ENCODE assay signal across 11 mouse cellular contexts in the genomic region with DNA sequence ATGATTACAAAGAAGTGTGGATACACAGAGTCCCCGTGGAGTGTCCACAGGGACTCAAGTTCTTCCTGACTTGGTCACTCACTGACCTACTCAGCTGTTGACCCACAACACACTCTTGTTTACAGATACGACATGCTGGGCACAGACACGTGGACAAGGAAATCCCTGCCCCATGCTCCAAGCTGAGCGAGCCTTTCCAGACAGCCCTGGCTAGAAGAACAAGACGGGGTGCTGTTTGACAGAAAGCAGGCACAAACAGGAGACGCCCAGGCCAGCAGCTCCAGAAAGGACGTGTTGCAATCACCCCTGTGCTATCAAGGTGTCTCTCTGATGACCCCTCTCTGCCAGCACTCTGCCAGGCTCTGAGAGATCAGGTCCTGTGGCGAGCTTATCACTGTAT.
A peak's percentile ranks its signal among the peaks of the same experiment; 100 is the strongest.
DNase-seq lines count a peak whose midpoint lies in the region; ATAC-seq and TF ChIP-seq lines count a peak whose summit lies in the region.
"Had no signal": no experiment of that assay in that cellular context is flagged by ENCODE, and none has a peak within 500 bp of the region (broad histone marks: within the 10 kb centered on the region; RNA-seq: fewer than 3 reads in every experiment).

No protein-coding gene starts in this region.

- H3K27ac ChIP-seq in kidney, adult 2 months (ENCODE audit: insufficient read depth, low read depth, low read length): no peak overlapping the region
- H3K27ac ChIP-seq in stomach, postnatal 0 days (replicated peaks): peak overlapping the region; percentile 40; the same call in 1 of the 2 replicates
- H3K27ac ChIP-seq: hindbrain, embryonic 13.5 days; liver, embryonic 14.5 days; midbrain, embryonic 10.5 days had no signal

- peak; percentile 53; the same call in 1 of the 2 replicates for ATAC-seq in stomach, postnatal 0 days (ENCODE audit: low FRiP score, low TSS enrichment)

- intact Hi-C loops in heart, postnatal 14 days (cut with DNase I): no loop called here

- no peak overlapping the region for H3K4me3 ChIP-seq in kidney, adult 2 months (ENCODE audit: insufficient read depth, low read depth, low read length)
- no peak overlapping the region for H3K4me3 ChIP-seq in stomach, postnatal 0 days (ENCODE audit: low read depth, low read length)
- H3K4me3 ChIP-seq: hindbrain, embryonic 13.5 days; midbrain, embryonic 10.5 days had no signal

- peak; percentile 29 for DNase-seq in kidney, adult 2 months
- no peak for DNase-seq in kidney, postnatal 4 days
- peak; percentile 22 to 61 for DNase-seq in heart, adult 9 months (ENCODE audit: low spot score in 2 of 2)
- DNase-seq in heart, postnatal 14 days: peak; percentile 20 to 23
- no peak for DNase-seq in stomach, postnatal 0 days (ENCODE audit: low spot score)
- no peak for DNase-seq in layer of hippocampus, adult 9-11 months
- no peak for DNase-seq in B cell, adult 2 months
- DNase-seq: thymus, adult 2 months had no signal

- H3K36me3 ChIP-seq in kidney, adult 2 months (ENCODE audit: control insufficient read depth, insufficient read depth, low read length): no peaks in the 10 kb centered on the region
- H3K36me3 ChIP-seq in stomach, postnatal 0 days (ENCODE audit: control insufficient read depth, insufficient read depth, low read length): no peaks in the 10 kb centered on the region
- H3K36me3 ChIP-seq: hindbrain, embryonic 13.5 days; midbrain, embryonic 10.5 days had no signal

- no peak for TF ChIP-seq CTCF in kidney, adult 2 months (conservative IDR thresholded peaks at IDR 0.05; ENCODE audit: insufficient read depth, insufficient read length, low read depth, low read length)
- no peak for TF ChIP-seq CTCF in stomach, postnatal 0 days (IDR thresholded peaks at IDR 0.05; ENCODE audit: low read depth)

- H3K9ac ChIP-seq in stomach, postnatal 0 days (ENCODE audit: low read length): no peak overlapping the region
- H3K9ac ChIP-seq: hindbrain, embryonic 13.5 days; liver, embryonic 14.5 days had no signal

- H3K4me1 ChIP-seq in kidney, adult 2 months (ENCODE audit: control insufficient read depth, insufficient read depth, low read length): no peaks in the 10 kb centered on the region
- no peaks in the 10 kb centered on the region for H3K4me1 ChIP-seq in stomach, postnatal 0 days (replicated peaks; ENCODE audit: control insufficient read depth, insufficient read depth)

- no peak for TF ChIP-seq POLR2A in kidney, adult 2 months (IDR thresholded peaks at IDR 0.05; ENCODE audit: low read depth, low read length)

- 57% methylated on average over 8 of the region's 8 CpGs for WGBS in kidney, adult 2 months
- 28% methylated on average over 8 of the region's 8 CpGs for WGBS in stomach, postnatal 0 days

- no peak for TF ChIP-seq EP300 in stomach, postnatal 0 days (optimal IDR thresholded peaks at IDR 0.05)

- H3K9me3 ChIP-seq in stomach, postnatal 0 days (ENCODE audit: control insufficient read depth, low read length): no peaks in the 10 kb centered on the region
- H3K9me3 ChIP-seq: hindbrain, embryonic 13.5 days; midbrain, embryonic 10.5 days had no signal

- H3K4me2 ChIP-seq in stomach, postnatal 0 days (replicated peaks; ENCODE audit: low read depth): no peak overlapping the region
- H3K4me2 ChIP-seq: hindbrain, embryonic 13.5 days had no signal

- no peaks in the 10 kb centered on the region for H3K27me3 ChIP-seq in kidney, adult 2 months (replicated peaks; ENCODE audit: control insufficient read depth, insufficient read depth, low read length)
- H3K27me3 ChIP-seq in stomach, postnatal 0 days (ENCODE audit: control insufficient read depth, insufficient read depth, low read length): no peaks in the 10 kb centered on the region
- H3K27me3 ChIP-seq: hindbrain, embryonic 13.5 days had no signal

Comparison
In these comparisons a context has a peak if more than half of its experiments do, and no peak if none do; other contexts are left out.
1. DNase-seq: peak in kidney, adult 2 months (single experiment), heart, adult 9 months (2 of 2) and heart, postnatal 14 days (2 of 2); none in kidney, postnatal 4 days (0 of 2), stomach, postnatal 0 days (single experiment), layer of hippocampus, adult 9-11 months (single experiment) and B cell, adult 2 months (0 of 2).